Mouse (Mus musculus) heart, postnatal 0 days (tissue): ENCODE measurements around the gene Tanc1. TPM values are rescaled to one million over a fixed set of nuclear protein-coding genes. Genes with fewer than 3 reads are reported as not detected.

Experiments
- ATAC-seq: fragments of 200-750 bp; cut with Nextera tagmentation; 2 replicates; pipeline ENCODE4 v1.8.0; 2017; ENCODE audit warnings: low read depth, moderate number of reproducible peaks, moderate library complexity; ENCODE audit not compliant: insufficient read depth
- DNase-seq: peaks from one replicate; pipeline ENCODE4 v3.0.0-alpha.2; 2016; ENCODE audit warnings: low spot score
- H3K27ac ChIP-seq: fragments of 300-500 bp; sonication (generic); 2 replicates; pipeline ENCODE4 v1.5.1; 2014; ENCODE audit warnings: low read depth, mild to moderate bottlenecking
- H3K27me3 ChIP-seq: fragments of 300-500 bp; sonication (generic); 2 replicates; pipeline ENCODE4 v1.6.1; 2014; ENCODE audit warnings: low read length, mixed read lengths; ENCODE audit not compliant: control insufficient read depth, insufficient read depth
- H3K36me3 ChIP-seq: fragments of 300-500 bp; sonication (generic); replicated peaks from 2 replicates; pipeline ENCODE4 v1.6.1; 2014; ENCODE audit warnings: low read length, mixed read lengths; ENCODE audit not compliant: control insufficient read depth, insufficient read depth
- H3K4me1 ChIP-seq: fragments of 300-500 bp; sonication (generic); 2 replicates; pipeline ENCODE4 v1.6.1; 2014; ENCODE audit warnings: antibody characterized with exemption; ENCODE audit not compliant: control insufficient read depth, insufficient read depth
- H3K4me2 ChIP-seq: fragments of 300-500 bp; sonication (generic); 2 replicates; pipeline ENCODE4 v1.6.1; 2014; ENCODE audit warnings: low read depth, mild to moderate bottlenecking, low read length, moderate library complexity
- H3K4me3 ChIP-seq: fragments of 300-500 bp; sonication (generic); 2 replicates; pipeline ENCODE4 v1.5.1; 2014; ENCODE audit warnings: low read depth, low read length
- H3K9ac ChIP-seq: fragments of 300-500 bp; sonication (generic); replicated peaks from 2 replicates; pipeline ENCODE4 v1.6.1; 2014; ENCODE audit warnings: low read depth, low read length, mixed read lengths
- H3K9me3 ChIP-seq: fragments of 300-500 bp; sonication (generic); replicated peaks from 2 replicates; pipeline ENCODE4 v1.6.1; 2016; ENCODE audit warnings: low read length; ENCODE audit not compliant: control insufficient read depth
- CTCF ChIP-seq: IDR thresholded peaks from 2 replicates; pipeline ENCODE4 v1.5.1; 2016; ENCODE audit warnings: antibody characterized with exemption, control low read depth, low read depth
- EP300 ChIP-seq: IDR thresholded peaks from 2 replicates; pipeline ENCODE4 v1.6.1; 2016; ENCODE audit warnings: antibody characterized with exemption, low read depth
- WGBS: fragments of 180-500 bp; shearing (Covaris S2); extraction: QIAGEN DNeasy Blood & Tissue Kit; methylation state at CpG from one replicate; pipeline ENCODE4 v1.1.7; 2014; 5-methylcytosine and 5-hydroxymethylcytosine counted together
- polyA plus RNA-seq: library from polyadenylated mRNA; unstranded; fragments of >200 nt; fragmentation: Nextera tagmentation; extraction: Ambion mirVana; gene quantifications from 2 replicates; pipeline ENCODE4 v1.2.1, GENCODE M21; 2015
- total RNA-seq: library from RNA; depleted of rRNA; stranded (reverse); fragments of >200 nt; gene quantifications from 2 replicates; pipeline ENCODE4 v1.2.3, GENCODE M21; 2014; ENCODE audit warnings: low replicate concordance

Tanc1 gene
- total and polyA plus RNA-seq, 2 experiments from 2014 or later: 12.3 to 21.9 TPM

- 42% methylated on average over 5 of the region's 5 CpGs for WGBS
- H3K27ac ChIP-seq: no peak overlapping the region
- TF ChIP-seq EP300 (no peak), CTCF (no peak)
- H3K36me3 ChIP-seq: no peaks in the 10 kb centered on the region
- no peak overlapping the region for H3K4me3 ChIP-seq
- H3K27me3 ChIP-seq: no peaks in the 10 kb centered on the region
- H3K9me3 ChIP-seq: no peaks in the 10 kb centered on the region
- no peak for DNase-seq
- H3K4me1 ChIP-seq: peaks cover 39% of the 10 kb centered on the region
- H3K4me2 ChIP-seq: no peak overlapping the region
- no peak for ATAC-seq
- H3K9ac ChIP-seq: no peak overlapping the region
Measured at GRCm38 (mm10) chr2:59623858-59624257, 12.0 kb downstream of the Tanc1 start.

- ATAC-seq (no peak), DNase-seq (no peak)
- WGBS: 71% methylated on average over 2 of the region's 2 CpGs
- TF ChIP-seq EP300 (no peak), CTCF (no peak)
- Histone ChIP-seq H3K9me3 (no peaks in the 10 kb centered on the region), H3K36me3 (no peaks in the 10 kb centered on the region), H3K27ac (no peak overlapping the region), H3K4me2 (no peak overlapping the region), H3K4me1 (peaks cover 55% of the 10 kb centered on the region), H3K9ac (no peak overlapping the region), H3K27me3 (no peaks in the 10 kb centered on the region), H3K4me3 (no peak overlapping the region)
Measured at GRCm38 (mm10) chr2:59625416-59625815, 13.6 kb downstream of the Tanc1 start.

GRCm38 (mm10) chr2:59625927-59626326 lies 14.1 kb downstream of the Tanc1 start:
- Histone ChIP-seq H3K4me1 (peaks cover 60% of the 10 kb centered on the region), H3K27me3 (no peaks in the 10 kb centered on the region), H3K4me2 (no peak overlapping the region), H3K36me3 (no peaks in the 10 kb centered on the region), H3K9me3 (no peaks in the 10 kb centered on the region), H3K4me3 (no peak overlapping the region), H3K27ac (no peak overlapping the region), H3K9ac (no peak overlapping the region)
- WGBS: 85% methylated on average over 8 of the region's 8 CpGs
- no peak for TF ChIP-seq CTCF
- no peak for TF ChIP-seq EP300
- ATAC-seq: no peak
- DNase-seq: no peak

- H3K4me1 ChIP-seq: peaks cover 65% of the 10 kb centered on the region
- DNase-seq: no peak
- WGBS: 67% methylated on average over 3 of the region's 3 CpGs
- H3K27ac ChIP-seq: no peak overlapping the region; the same call in 1 of the 2 replicates
- no peak overlapping the region for H3K4me3 ChIP-seq
- no peak for TF ChIP-seq EP300
- no peak for TF ChIP-seq CTCF
- ATAC-seq: no peak
- H3K9ac ChIP-seq: no peak overlapping the region
- H3K27me3 ChIP-seq: no peaks in the 10 kb centered on the region
- H3K9me3 ChIP-seq: no peaks in the 10 kb centered on the region
- no peaks in the 10 kb centered on the region for H3K36me3 ChIP-seq
- H3K4me2 ChIP-seq: no peak overlapping the region
Measured at GRCm38 (mm10) chr2:59626422-59626821, 14.6 kb downstream of the Tanc1 start.

GRCm38 (mm10) chr2:59627502-59627901 lies 15.7 kb downstream of the Tanc1 start:
- DNase-seq (no peak), ATAC-seq (no peak; the same call in 1 of the 2 replicates)
- no peaks in the 10 kb centered on the region for H3K27me3 ChIP-seq
- H3K9me3 ChIP-seq: no peaks in the 10 kb centered on the region
- H3K9ac ChIP-seq: no peak overlapping the region
- WGBS: 13% methylated on average over 1 of the region's 1 CpGs
- H3K4me3 ChIP-seq: no peak overlapping the region
- no peaks in the 10 kb centered on the region for H3K36me3 ChIP-seq
- no peak for TF ChIP-seq EP300
- no peak for TF ChIP-seq CTCF
- peak overlapping the region; percentile 67 for H3K27ac ChIP-seq
- H3K4me1 ChIP-seq: peaks cover 62% of the 10 kb centered on the region
- no peak overlapping the region for H3K4me2 ChIP-seq

GRCm38 (mm10) chr2:59628057-59628901 lies 16.4 kb downstream of the Tanc1 start:
- H3K9ac ChIP-seq: no peak overlapping the region
- H3K4me1 ChIP-seq: peaks cover 60% of the 10 kb centered on the region
- peak overlapping the region; percentile 67 for H3K27ac ChIP-seq
- DNase-seq (no peak), ATAC-seq (peak; percentile 55)
- H3K4me3 ChIP-seq: no peak overlapping the region
- 35% methylated on average over 17 of the region's 17 CpGs for WGBS
- 0 out of 2 replicates have a peak overlapping the region, but pooled peaks have one; percentile 12 for H3K4me2 ChIP-seq
- no peaks in the 10 kb centered on the region for H3K27me3 ChIP-seq
- TF ChIP-seq EP300: no peak
- no peak for TF ChIP-seq CTCF
- no peaks in the 10 kb centered on the region for H3K36me3 ChIP-seq
- H3K9me3 ChIP-seq: no peaks in the 10 kb centered on the region
